Mouse (Mus musculus) spleen, adult 2 months (tissue): ENCODE results near the gene Olfr394.

Source experiments
- CTCF ChIP-seq: fragments of 200-500 bp; IDR thresholded peaks from 2 replicates; pipeline ENCODE4 v1.5.1; 2011; ENCODE audit warnings: mild to moderate bottlenecking, inconsistent platforms; ENCODE audit not compliant: insufficient read depth, insufficient read length, insufficient replicate concordance; ENCODE audit errors: extremely low read depth
- POLR2A ChIP-seq: fragments of 200-500 bp; IDR thresholded peaks from 2 replicates; pipeline ENCODE4 v1.6.1; 2011; ENCODE audit warnings: low read depth, low read length, inconsistent platforms

DNA sequence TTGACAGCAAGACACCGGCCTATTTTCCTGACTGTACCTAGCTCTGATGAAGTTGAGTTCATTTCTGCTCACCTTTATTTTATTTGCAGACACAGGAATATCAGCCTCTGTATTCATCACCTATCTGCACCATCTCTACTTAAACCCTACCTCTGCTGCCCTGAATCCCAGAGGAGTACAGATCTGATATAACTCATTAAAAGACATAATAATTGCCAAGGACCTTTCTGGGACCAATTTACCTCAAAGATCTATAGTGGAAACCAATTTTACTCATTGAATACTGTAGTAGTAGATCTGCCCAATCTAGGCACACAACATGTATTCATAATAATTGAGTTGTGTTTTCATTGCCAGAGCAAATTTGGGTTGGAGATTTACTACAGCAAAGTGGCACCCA is at the start of gene Olfr394:
- TF ChIP-seq CTCF (no peak), POLR2A (no peak)
